Mouse (Mus musculus): Measurements from ENCODE around the gene Nfatc2ip.

DNA sequence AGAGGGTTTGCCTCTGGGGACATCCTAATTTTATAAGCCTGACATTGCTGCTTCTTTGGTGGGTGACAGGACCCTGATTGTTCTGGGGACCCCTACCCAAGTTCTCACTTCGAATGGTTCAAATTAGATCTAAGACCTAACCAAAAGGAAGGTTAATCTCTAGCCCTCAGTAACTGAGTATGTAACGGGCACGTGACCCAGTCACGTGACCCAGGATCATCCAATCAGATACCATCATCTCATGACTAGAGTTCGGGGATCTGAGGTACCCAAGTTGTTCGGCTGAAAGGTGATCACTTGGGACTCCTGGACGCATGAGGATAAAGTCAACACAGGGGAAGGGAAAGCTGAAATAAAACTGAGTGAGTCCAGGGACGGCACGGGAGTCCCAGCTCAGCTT lies 23.5 kb downstream of the Nfatc2ip start:
- no peak for TF ChIP-seq CTCF (IDR thresholded peaks at IDR 0.05; ENCODE audit: extremely low read depth, insufficient read depth, low read length)
- TF ChIP-seq POLR2A (IDR thresholded peaks at IDR 0.05; ENCODE audit: extremely low read depth, insufficient read depth, low read length), result no peak

Measured in cortical plate, adult 2 months (tissue).